Comparison of ENCODE assay signal across 23 mouse cellular contexts in genomic region chr5:121156121-121156520, GRCm38 (mm10). TPM values are rescaled to one million over a fixed set of nuclear protein-coding genes. Genes with fewer than 3 reads are reported as not detected.
DNase-seq lines count a peak whose midpoint lies in the region; ATAC-seq and TF ChIP-seq lines count a peak whose summit lies in the region.
"Had no signal": no experiment of that assay in that cellular context is flagged by ENCODE, and none has a peak within 500 bp of the region (broad histone marks: within the 10 kb centered on the region; RNA-seq: fewer than 3 reads in every experiment).

No protein-coding gene starts in this region.

- TF ChIP-seq EP300 in heart, postnatal 0 days (IDR thresholded peaks at IDR 0.05; ENCODE audit: low read depth) = no peak

- WGBS in heart, embryonic 12.5 days = 92% methylated on average over 4 of the region's 4 CpGs
- WGBS in heart, postnatal 0 days = 67% methylated on average over 4 of the region's 4 CpGs

- TF ChIP-seq CTCF in heart, postnatal 0 days (IDR thresholded peaks at IDR 0.05; ENCODE audit: low read depth) = no peak
- TF ChIP-seq CTCF in C2C12 (IDR thresholded peaks at IDR 0.05; ENCODE audit: control insufficient read depth, insufficient read depth, insufficient read length) = no peak

- peaks cover 2% of the 10 kb centered on the region for H3K79me3 ChIP-seq in C2C12 (ENCODE audit: low read depth)

- peak; percentile 45 to 70 for DNase-seq in adrenal gland, adult (ENCODE audit: inconsistent age in 2 of 2, low spot score in 1 of 2)
- no peak for DNase-seq in adrenal gland, postnatal 4 days (ENCODE audit: low spot score in 2 of 2)
- no peak for DNase-seq in heart, adult 11 months
- no peak for DNase-seq in heart, postnatal 0 days (ENCODE audit: low spot score)
- no peak for DNase-seq in heart, postnatal 4 days
- DNase-seq: B cell, adult 2 months; cerebellum, adult 8-10 months; cerebellum, postnatal 14 days; embryo, embryonic 11 days; gastrocnemius, adult 2 months; gastrocnemius, postnatal 25 days; heart, postnatal 36 days; kidney, adult 2 months had no signal

- ATAC-seq in heart, embryonic 12.5 days (ENCODE audit: insufficient number of reproducible peaks, low FRiP score) = no peak
- 0 out of 2 replicates have a peak, but pooled peaks have one; percentile 9 for ATAC-seq in heart, postnatal 0 days (ENCODE audit: insufficient read depth, low read depth)
- ATAC-seq: forebrain, embryonic 14.5 days; intestine, embryonic 15.5 days had no signal

- no peak overlapping the region for H3ac ChIP-seq in C2C12 (ENCODE audit: control insufficient read depth, insufficient read length, low read depth)

- no peaks in the 10 kb centered on the region for H3K27me3 ChIP-seq in heart, embryonic 12.5 days (replicated peaks)
- H3K27me3 ChIP-seq in heart, postnatal 0 days (ENCODE audit: control insufficient read depth, insufficient read depth, low read length) = no peaks in the 10 kb centered on the region
- no peaks in the 10 kb centered on the region for H3K27me3 ChIP-seq in C2C12 (ENCODE audit: control insufficient read depth, insufficient read depth, insufficient read length)
- H3K27me3 ChIP-seq: embryonic facial prominence, embryonic 15.5 days; intestine, embryonic 15.5 days; kidney, embryonic 15.5 days had no signal

- peaks cover 83% of the 10 kb centered on the region for H3K36me3 ChIP-seq in heart, embryonic 12.5 days
- H3K36me3 ChIP-seq in heart, postnatal 0 days (replicated peaks; ENCODE audit: control insufficient read depth, insufficient read depth, low read length) = peaks cover 81% of the 10 kb centered on the region
- H3K36me3 ChIP-seq in C2C12 (ENCODE audit: control insufficient read depth, insufficient read depth) = peaks cover 78% of the 10 kb centered on the region

- no peak overlapping the region for H3K9ac ChIP-seq in heart, embryonic 12.5 days
- no peak overlapping the region for H3K9ac ChIP-seq in heart, postnatal 0 days (replicated peaks; ENCODE audit: low read depth, low read length)
- H3K9ac ChIP-seq: embryonic facial prominence, embryonic 15.5 days; hindbrain, embryonic 14.5 days; intestine, embryonic 15.5 days; kidney, embryonic 15.5 days had no signal

- no peaks in the 10 kb centered on the region for H3K9me3 ChIP-seq in heart, embryonic 12.5 days (replicated peaks)
- no peaks in the 10 kb centered on the region for H3K9me3 ChIP-seq in heart, postnatal 0 days (replicated peaks; ENCODE audit: control insufficient read depth, low read length)
- H3K9me3 ChIP-seq: embryonic facial prominence, embryonic 15.5 days; forebrain, embryonic 10.5 days; intestine, embryonic 15.5 days; kidney, embryonic 15.5 days had no signal

- H3K79me2 ChIP-seq in C2C12 (ENCODE audit: control insufficient read depth, insufficient read depth) = peaks cover 12% of the 10 kb centered on the region

- H3K4me3 ChIP-seq in heart, embryonic 12.5 days = no peak overlapping the region
- H3K4me3 ChIP-seq in heart, postnatal 0 days (ENCODE audit: low read depth, low read length) = no peak overlapping the region
- no peak overlapping the region for H3K4me3 ChIP-seq in C2C12 (ENCODE audit: insufficient read depth, poor library complexity, severe bottlenecking)
- H3K4me3 ChIP-seq: embryonic facial prominence, embryonic 15.5 days; erythroblast, embryonic 14.5 days; forebrain, embryonic 10.5 days; gastrocnemius, adult 2 months; intestine, embryonic 15.5 days; kidney, embryonic 15.5 days had no signal

- peak overlapping the region; percentile 58 for H3K27ac ChIP-seq in heart, embryonic 12.5 days (ENCODE audit: poor library complexity, severe bottlenecking)
- H3K27ac ChIP-seq in heart, postnatal 0 days (ENCODE audit: low read depth) = peak overlapping the region; percentile 7; the same call in 1 of the 2 replicates
- H3K27ac ChIP-seq: embryonic facial prominence, embryonic 15.5 days; forebrain, embryonic 10.5 days; gastrocnemius, adult 2 months; hindbrain, embryonic 14.5 days; intestine, embryonic 15.5 days; kidney, embryonic 15.5 days had no signal

- peaks cover 44% of the 10 kb centered on the region for H3K4me1 ChIP-seq in heart, embryonic 12.5 days (replicated peaks)
- peaks cover 17% of the 10 kb centered on the region for H3K4me1 ChIP-seq in heart, postnatal 0 days (ENCODE audit: control insufficient read depth, insufficient read depth)
- H3K4me1 ChIP-seq: embryonic facial prominence, embryonic 15.5 days; forebrain, embryonic 10.5 days; intestine, embryonic 15.5 days; kidney, embryonic 15.5 days had no signal

- no peak overlapping the region for H3K4me2 ChIP-seq in heart, embryonic 12.5 days
- no peak overlapping the region for H3K4me2 ChIP-seq in heart, postnatal 0 days (ENCODE audit: low read depth, low read length)
- H3K4me2 ChIP-seq: embryonic facial prominence, embryonic 15.5 days; heart, embryonic 11.5 days; hindbrain, embryonic 14.5 days; intestine, embryonic 15.5 days; kidney, embryonic 15.5 days had no signal

TF ChIP-seq in C2C12, 6 proteins besides CTCF, POLR2A, EP300 and RAD21:
- TF ChIP-seq MAX (IDR thresholded peaks at IDR 0.05) (no peak), USF1 (IDR thresholded peaks at IDR 0.05; ENCODE audit: low read depth) (peak; percentile 12)

RNA-seq across cellular contexts. Expression of gene Ptpn11, which starts 35.1 kb away (rescaled TPM):
- 10 to 100 TPM; 87.4 TPM for total RNA-seq in adrenal gland, postnatal 4 days (2021)
- polyA plus RNA-seq in heart, embryonic 12.5 days (2016; fragmentation: Nextera tagmentation; extraction: Ambion mirVana) = 22.9 and 24.3 TPM in 2 replicates
- total RNA-seq in heart, postnatal 0 days (2014; rRNA removed; ENCODE audit: low replicate concordance) = 45.0 and 45.5 TPM in 2 replicates
- 23.9 and 24.7 TPM in 2 replicates for polyA plus RNA-seq in heart, postnatal 0 days (2015; fragmentation: Nextera tagmentation; extraction: Ambion mirVana)
- total RNA-seq in heart, postnatal 4 days (2021) = 100 to 1,000 TPM in 1 of 2 experiments, 10 to 100 TPM in 1; 99.0 to 107 TPM
- polyA plus RNA-seq in C2C12 (2012; fragmentation: generic; extraction: Trizol) = 75.8 TPM

RNA-seq across cellular contexts. Expression of gene Rpl6, which starts 48.2 kb away (rescaled TPM):
- total RNA-seq in adrenal gland, postnatal 4 days (2021) = 1,000 to 10,000 TPM; 1,172 to 1,181 TPM
- polyA plus RNA-seq in heart, embryonic 12.5 days (2016; fragmentation: Nextera tagmentation; extraction: Ambion mirVana) = 377 and 402 TPM in 2 replicates
- total RNA-seq in heart, postnatal 0 days (2014; rRNA removed; ENCODE audit: low replicate concordance) = 472 and 482 TPM in 2 replicates
- polyA plus RNA-seq in heart, postnatal 0 days (2015; fragmentation: Nextera tagmentation; extraction: Ambion mirVana) = 287 and 306 TPM in 2 replicates
- total RNA-seq in heart, postnatal 4 days (2021) = 100 to 1,000 TPM; 820 to 822 TPM
- polyA plus RNA-seq in C2C12 (2012; fragmentation: generic; extraction: Trizol) = 1,946 TPM

Comparison
In these comparisons a context has a peak if more than half of its experiments do, and no peak if none do; other contexts are left out.
1. DNase-seq: peak in adrenal gland, adult (2 of 2); none in adrenal gland, postnatal 4 days (0 of 2), heart, adult 11 months (single experiment), heart, postnatal 0 days (single experiment) and heart, postnatal 4 days (single experiment).